Mouse (Mus musculus): ENCODE measurements around the gene Olfr70.

Gene Olfr70

DNA sequence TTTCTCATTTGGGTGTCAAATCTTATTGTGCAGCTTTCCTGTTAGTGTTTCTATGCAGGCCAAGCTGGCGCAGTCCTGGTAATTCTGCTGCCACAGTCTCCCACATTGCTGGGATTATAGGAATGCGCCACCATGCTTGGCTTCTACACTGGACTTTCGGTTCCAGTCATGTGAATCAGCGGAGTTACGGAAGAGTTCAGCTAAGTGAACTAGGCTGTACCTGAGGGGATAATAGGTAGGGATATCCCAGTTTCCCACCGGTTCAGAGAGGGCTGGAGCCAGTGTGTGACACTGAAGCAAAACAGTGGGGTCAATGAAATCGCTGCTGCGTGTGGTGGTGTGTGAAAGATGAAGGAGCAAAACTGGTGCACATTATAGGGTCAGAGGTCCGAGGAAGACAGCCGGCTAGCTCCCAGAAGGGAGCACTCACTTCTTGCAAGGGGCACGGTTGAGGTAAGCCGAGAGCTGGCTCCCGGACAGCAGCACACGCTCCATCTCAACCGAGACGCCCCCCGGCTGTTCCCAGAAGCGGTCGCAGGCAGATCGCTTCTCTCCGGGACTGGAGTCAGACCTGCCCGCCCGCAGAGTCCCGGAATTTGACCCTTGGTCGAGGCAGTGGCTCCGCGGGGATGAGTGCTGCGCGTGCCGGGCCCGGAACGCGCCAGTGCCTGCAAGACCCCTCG, 44.8 kb downstream of the Olfr70 start:
- DNase-seq (ENCODE audit: inconsistent ontology term) = no peak

DNA sequence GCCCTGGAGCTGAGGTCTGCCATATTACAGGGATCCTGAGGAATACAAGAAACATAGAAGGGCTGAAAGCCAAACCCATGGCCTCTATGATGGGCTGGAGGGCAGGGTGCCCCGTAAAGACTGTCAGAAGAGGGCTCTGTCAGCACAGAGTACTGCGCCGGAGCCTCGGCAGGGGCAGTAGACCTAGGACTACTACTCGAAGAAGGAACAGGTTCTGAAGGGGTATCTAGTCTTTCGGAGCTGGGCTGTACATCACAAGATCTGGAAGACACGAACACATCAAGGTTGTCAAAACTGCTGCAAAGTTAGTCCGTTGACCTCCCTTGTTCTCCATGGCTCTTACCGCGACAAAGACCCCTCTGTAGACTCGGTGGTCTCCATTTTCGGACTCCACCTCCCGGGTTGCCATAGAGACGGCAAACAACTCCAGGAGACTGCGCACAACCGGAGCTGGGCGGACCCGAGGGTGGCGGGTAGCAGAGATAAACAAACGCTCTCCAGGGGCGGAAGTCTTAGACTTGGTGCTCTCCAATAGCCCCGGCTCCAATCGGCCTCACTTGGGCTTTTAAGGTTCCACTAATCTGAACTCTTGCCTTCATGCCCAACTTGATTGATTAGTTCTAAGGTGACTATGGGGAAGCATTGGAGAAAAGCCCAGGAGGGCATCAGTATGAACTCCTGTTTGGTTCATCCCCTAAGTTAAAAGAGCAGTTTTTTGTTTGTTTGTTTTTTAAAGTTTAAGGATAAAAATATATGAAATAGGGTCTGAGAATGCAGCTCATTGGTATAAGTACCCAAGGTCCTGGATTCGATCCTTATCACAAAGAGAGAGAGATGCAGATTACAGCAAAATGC, 47.2 kb downstream of the Olfr70 start, which contains the start of gene Spag8:
Spag8 (minus strand) TSS at position 434 of the 855 bp plus-strand sequence.
- peak; percentile 16 for DNase-seq (ENCODE audit: inconsistent ontology term)

DNA sequence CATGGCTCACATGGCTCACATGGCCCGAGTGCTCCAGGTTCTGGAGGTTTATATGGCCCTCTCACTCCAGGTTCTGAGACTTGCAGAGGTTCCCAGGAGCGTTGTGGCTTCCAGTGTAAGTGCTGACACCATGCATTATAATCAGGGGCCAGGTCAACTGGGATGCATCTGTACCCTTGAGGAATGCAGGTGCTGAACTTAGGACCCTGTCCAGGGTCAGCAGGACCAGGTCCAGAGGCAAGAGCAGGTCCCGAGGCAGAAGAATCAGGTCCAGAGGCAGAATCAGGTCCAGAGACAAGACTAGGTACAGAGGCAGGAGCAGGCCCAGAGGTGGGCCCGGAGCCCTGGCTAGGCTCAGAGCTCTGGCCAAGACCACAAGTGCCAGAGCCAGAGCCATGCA, 47.9 kb downstream of the Olfr70 start:
- no peak for DNase-seq (ENCODE audit: inconsistent ontology term)

DNA sequence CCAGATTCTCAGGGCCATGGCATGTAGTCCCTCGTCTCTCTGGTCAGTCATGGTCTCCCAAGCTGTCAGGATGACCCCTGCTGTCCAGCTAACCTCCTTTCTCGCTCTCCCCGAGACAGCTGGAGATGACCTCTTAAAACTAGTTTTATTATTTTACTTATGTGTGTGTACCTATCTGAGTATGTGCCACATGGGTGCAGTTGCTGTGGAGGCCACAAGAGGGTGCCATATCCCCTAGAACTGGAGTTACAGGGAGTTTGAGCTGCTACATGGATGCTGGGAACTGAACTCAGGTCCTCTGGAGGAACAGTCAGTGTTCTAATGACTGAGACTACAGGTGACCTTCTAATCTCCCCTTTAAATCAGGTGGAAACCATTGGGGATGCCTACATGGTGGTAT, 50.8 kb downstream of the Olfr70 start:
- no peak for DNase-seq (ENCODE audit: inconsistent ontology term)

Measured in Muller cell, postnatal 12 days (primary cell).